Mouse (Mus musculus): Measurements from ENCODE around the gene Gm5592.
"Not testable (repeated sequence)": the region's sequence is repeated elsewhere in the genome, so short reads cannot be mapped to it uniquely, and the experiment has no call there.

Gene Gm5592

GRCm38 (mm10) chr7:41153541-41153940 lies at the start of gene Gm5592:
Gene Gm5592 (plus strand): TSS chr7:41153841.
- not testable (repeated sequence) for DNase-seq (ENCODE audit: low read depth)

- not testable (repeated sequence) for DNase-seq (ENCODE audit: low read depth)
These were observed 2.2 kb downstream of the Gm5592 start for GRCm38 (mm10) chr7:41155806-41156205.

- not testable (repeated sequence) for DNase-seq (ENCODE audit: low read depth)
These were observed 4.2 kb downstream of the Gm5592 start for GRCm38 (mm10) chr7:41157879-41158278.

- not testable (repeated sequence) for DNase-seq (ENCODE audit: low read depth)
These were observed 4.9 kb downstream of the Gm5592 start for GRCm38 (mm10) chr7:41158562-41158961.

GRCm38 (mm10) chr7:41193671-41194070 lies 40.0 kb downstream of the Gm5592 start:
- DNase-seq (ENCODE audit: low read depth) = no peak
